Mouse (Mus musculus) ovary, adult 18-20 months (tissue): ENCODE data around the gene Fto.

ENCODE experiments used
- DNase-seq: peaks from one replicate; pipeline ENCODE4 v3.0.0; 2022; ENCODE audit warnings: low spot score, mixed read lengths

Fto gene

GRCm38 (mm10) chr8:91529699-91530098 is 216.4 kb downstream of the Fto start:
- no peak for DNase-seq

- no peak for DNase-seq
Measured at GRCm38 (mm10) chr8:91530656-91531055, 217.3 kb downstream of the Fto start.

DNA sequence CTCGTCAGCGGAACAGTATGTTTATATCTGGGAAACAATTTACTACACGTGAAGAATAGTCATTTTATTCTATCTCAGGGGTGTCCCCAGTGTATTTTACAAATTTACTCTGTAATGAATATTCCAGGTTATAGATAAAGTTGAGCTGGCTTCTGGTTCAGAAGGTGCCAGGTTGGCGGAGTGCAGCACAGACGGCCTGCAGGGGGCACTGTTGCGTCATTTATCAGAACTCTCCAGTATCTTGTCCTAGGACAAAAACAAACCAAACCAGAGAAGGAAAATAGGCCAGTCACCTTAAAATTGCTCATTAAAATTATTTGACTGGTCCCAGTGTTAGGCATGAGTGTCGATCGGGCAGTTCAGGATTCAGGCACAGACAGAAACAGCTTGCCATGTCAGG is 218.6 kb downstream of the Fto start:
- DNase-seq = no peak

GRCm38 (mm10) chr8:91532671-91533436 is 219.5 kb downstream of the Fto start:
- DNase-seq = no peak

DNA sequence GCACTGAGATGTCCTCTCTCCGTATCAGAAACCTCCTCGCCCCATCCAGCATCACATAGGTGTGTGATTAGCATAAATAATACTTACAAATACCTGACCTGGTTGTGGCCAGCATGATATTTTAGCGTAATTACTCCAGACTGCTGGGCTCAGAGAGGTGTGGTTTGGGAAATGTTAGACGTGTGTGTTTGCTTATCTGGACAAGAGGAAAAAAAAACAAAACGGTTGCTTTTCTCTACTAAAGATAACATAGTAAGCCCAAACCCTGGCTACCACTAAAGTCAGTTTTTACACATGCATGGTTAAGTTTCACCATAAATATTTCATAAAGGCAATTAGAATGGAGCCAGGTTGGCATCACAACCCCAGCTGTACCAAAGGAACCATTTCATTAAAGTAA is 221.4 kb downstream of the Fto start:
- DNase-seq = no peak

DNA sequence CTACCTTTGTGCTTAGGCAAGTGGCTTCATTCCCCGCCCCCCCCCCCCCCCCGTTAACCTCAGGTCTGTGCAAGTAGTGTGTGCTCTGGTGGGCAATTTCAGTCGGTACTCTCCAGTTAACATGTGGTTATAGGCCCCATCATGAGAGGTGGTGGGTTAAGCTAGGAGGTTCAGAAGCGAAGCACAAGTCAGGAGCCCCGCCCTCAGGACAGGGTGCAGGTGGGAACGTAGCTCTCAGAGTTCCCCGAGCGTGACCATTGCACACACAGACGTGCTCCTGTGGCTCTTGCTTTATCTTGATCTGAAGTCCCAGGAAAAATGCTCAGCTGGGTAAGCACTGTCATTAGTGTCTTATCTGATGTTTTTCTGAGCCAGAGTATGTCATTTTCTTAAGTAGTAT is 224.8 kb downstream of the Fto start:
- no peak for DNase-seq

DNA sequence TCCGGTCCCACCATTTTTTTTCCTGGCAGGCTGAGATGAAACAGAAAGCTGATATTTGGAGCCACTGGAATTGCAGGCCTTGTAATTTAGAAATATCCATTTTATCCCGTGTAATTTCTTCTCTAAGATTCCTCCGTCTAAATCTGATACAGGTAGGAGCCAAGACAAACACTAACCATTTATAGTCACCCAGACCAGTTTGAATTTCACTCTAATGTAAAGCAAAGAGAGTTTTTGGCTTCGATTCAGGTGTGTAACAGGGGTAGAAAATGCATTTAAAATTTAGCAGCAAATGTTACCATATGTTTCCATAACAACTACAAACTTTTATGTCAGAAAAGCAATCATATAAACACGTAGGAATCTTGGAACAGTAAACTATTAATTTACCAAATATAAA is 225.6 kb downstream of the Fto start:
- DNase-seq = no peak

DNA sequence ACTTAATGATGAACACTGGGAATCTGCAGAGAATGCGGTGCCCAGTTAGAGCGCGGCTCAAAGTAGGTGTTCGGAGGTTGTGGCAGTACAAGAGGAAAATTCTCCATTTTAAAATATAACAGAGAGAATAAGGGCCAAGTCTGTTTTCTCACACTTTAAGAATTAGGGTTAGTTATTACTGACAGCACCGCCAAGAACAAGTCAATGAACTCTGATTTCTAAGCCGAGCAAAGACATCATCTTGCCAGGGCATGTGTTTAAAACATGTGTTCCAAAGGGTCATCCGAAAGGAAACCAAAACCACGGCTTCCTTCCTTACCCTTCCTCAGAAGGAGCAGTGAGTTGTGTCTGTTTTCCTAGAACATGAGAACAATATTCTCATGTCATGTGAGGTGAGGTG is 226.3 kb downstream of the Fto start:
- DNase-seq = no peak

DNA sequence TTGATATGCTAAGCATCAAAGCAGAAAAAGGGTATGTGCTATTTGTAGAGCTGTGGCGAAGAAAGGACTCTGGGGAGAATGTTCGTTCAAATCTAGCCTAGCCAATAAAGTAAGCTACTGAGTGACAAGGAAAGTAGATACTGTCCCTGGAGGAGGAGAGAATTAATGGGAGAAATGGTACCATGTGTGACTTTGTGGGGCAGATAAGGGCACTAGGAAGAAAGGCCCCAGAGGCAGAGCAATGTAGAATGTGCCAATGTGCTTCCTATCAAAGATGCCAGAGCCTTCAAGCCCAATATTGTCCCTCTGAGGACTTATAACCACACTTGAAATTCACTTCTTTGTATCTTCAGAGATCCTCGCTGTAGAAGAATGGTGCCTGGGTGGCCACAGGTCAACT is 227.9 kb downstream of the Fto start:
- DNase-seq = no peak

GRCm38 (mm10) chr8:91545561-91545960 is 232.2 kb downstream of the Fto start:
- no peak for DNase-seq

DNA sequence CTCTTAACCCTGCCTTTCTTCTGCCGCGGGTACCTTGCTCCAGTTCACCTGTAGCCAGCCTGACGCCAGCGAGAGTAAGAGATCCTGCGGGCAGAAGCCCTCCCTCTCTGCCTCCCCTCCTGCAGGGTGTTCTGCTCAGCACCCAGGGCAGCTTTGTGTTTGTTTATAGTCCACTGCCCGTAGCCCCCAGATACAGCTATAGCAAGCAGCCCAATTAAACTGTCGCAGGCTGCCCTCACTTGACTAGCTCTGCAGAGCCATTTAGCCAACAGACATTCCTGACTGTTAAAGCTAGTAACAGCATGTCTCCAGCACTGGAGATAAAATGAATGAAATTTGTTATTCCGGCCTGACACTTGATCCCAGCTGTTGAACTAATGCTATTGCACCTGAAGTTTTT is 233.3 kb downstream of the Fto start:
- no peak for DNase-seq

DNA sequence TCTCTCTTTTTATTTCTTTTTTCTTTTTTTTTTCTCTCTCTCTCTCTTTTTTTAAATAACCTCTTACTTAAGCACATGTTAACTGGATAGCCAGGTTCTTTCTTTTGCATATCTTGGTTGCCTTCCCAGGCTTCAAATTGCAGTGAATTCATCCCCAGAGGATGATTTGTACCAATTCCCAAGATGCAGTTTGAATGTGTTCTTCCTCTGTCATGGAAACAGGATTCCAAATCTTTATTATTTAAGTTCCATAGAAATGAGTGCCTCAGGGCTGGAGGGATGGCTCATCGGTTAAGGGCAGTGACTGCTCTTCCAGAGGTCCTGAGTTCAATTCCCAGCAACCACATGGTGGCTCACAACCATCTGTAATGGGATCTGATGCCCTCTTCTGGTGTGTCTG is 236.8 kb downstream of the Fto start:
- DNase-seq = no peak

DNA sequence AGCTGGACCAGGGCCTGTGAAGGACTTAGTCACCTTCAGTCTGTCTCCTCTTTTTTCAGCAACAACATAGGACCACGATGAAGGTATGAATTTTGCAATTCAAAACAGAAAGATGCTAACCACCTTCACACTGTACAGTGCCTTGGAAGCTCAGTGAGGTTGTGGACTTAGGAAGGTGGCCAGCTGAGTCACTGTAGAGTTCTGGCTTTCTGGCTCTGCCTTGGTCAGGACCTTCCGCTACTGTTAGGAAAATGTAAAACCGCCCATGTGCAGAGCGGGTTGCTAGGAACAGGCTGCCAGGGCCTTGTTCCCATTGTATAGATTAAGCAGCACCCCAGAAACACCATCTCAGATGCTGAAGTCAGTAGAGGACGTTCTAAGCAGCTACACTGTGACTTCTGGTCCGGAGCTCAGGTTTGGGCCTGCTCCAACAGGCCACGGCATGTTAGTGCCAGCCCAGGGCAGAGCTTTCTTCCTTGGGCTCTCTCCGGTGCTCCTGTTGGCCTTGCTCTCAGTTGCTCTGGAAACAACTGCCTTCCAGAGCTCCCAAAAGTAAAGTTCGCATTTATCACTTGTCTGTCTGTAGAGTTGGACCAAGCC is 237.9 kb downstream of the Fto start:
- no peak for DNase-seq

- no peak for DNase-seq
Measured at GRCm38 (mm10) chr8:91551775-91552538, 238.6 kb downstream of the Fto start.

DNA sequence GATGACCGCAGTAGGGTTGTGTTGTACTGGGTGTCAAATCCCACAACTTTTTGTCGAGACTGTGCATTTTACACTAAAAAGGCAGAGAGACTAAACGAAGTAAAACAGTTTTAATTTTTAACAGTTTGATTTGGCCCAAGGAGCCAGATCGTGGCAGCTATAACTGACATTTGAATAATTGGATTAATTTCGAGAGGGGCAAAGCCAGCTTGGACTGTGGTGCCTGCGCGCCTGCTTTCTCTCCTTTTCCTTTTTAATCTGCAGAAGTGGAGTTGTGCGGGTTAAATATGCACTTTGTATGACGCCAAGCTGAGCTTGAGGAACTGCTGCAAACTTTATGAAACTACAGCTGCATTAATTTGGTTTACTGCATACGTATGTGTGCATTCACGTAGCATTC is 239.3 kb downstream of the Fto start:
- DNase-seq = no peak

GRCm38 (mm10) chr8:91553387-91553786 is 240.1 kb downstream of the Fto start:
- no peak for DNase-seq

GRCm38 (mm10) chr8:91557041-91557587 is 243.8 kb downstream of the Fto start:
- DNase-seq = no peak

- no peak for DNase-seq
Measured at GRCm38 (mm10) chr8:91558408-91558807, 245.1 kb downstream of the Fto start.

DNA sequence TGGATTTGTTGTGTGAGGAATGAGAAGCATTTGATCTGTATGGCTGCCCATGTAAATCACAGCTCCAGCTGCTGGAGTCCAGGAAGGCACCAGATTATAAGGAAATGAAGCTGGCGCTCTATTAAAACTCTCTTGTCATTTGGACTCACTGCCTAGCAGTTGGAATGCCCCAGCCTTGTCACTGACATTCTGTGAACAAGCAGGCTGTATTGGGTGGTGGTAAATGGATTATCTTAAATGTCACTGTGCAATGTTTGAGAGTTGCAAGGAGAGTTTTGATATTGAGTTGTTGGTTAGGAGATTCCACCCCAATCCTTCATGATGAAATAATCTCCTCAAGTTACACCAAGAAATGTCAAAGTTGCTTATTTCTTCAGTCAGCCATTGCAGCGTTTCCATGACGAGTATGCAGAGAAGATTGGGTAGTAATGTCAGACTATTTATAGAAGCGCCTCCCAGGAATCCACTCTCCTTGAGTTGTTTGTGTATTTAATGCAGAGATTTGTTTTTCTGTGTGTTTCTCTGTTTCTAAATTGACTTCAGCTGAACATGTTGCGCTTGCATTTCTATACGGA is 246.8 kb downstream of the Fto start:
- no peak for DNase-seq

- no peak for DNase-seq
Measured at GRCm38 (mm10) chr8:91561241-91561640, 247.9 kb downstream of the Fto start.

- DNase-seq = no peak
Measured at GRCm38 (mm10) chr8:91562600-91562999, 249.3 kb downstream of the Fto start.

- no peak for DNase-seq
Measured at GRCm38 (mm10) chr8:91563326-91563725, 250.0 kb downstream of the Fto start.
